Comparison of ENCODE assay signal across 8 mouse cellular contexts in genomic region chr11:5065056-5065821, GRCm38 (mm10). TPM values are rescaled to one million over a fixed set of nuclear protein-coding genes. Genes with fewer than 3 reads are reported as not detected.
DNase-seq lines count a peak whose midpoint lies in the region; ATAC-seq and TF ChIP-seq lines count a peak whose summit lies in the region.

Gas2l1 (minus strand) TSS chr11:5065327.

- peaks cover 23% of the 10 kb centered on the region for H3K36me3 ChIP-seq in embryonic facial prominence, embryonic 15.5 days
- peaks cover 11% of the 10 kb centered on the region for H3K36me3 ChIP-seq in liver, embryonic 11.5 days (ENCODE audit: control insufficient read depth, insufficient read depth, low read length)
- H3K36me3 ChIP-seq in stomach, embryonic 15.5 days: peaks cover 19% of the 10 kb centered on the region

- ATAC-seq in embryonic facial prominence, embryonic 15.5 days (ENCODE audit: insufficient number of reproducible peaks, low FRiP score, low TSS enrichment, low read depth): peak; percentile 86
- peak; percentile 85 for ATAC-seq in liver, embryonic 11.5 days (replicated peaks; ENCODE audit: low FRiP score)
- peak; percentile 74 for ATAC-seq in stomach, embryonic 15.5 days (ENCODE audit: insufficient read depth, low FRiP score, low read depth)

- peaks cover 38% of the 10 kb centered on the region for H3K27me3 ChIP-seq in embryonic facial prominence, embryonic 15.5 days
- peaks cover 39% of the 10 kb centered on the region for H3K27me3 ChIP-seq in liver, embryonic 11.5 days (replicated peaks; ENCODE audit: control insufficient read depth, insufficient read depth, low read length)
- peaks cover 20% of the 10 kb centered on the region for H3K27me3 ChIP-seq in stomach, embryonic 15.5 days (replicated peaks)

- no peak for TF ChIP-seq POLR2A in bone marrow macrophage, adult 2 months (IDR thresholded peaks at IDR 0.05; ENCODE audit: borderline replicate concordance, low read depth, low read length)

- peaks cover 19% of the 10 kb centered on the region for H3K4me1 ChIP-seq in bone marrow macrophage, adult 2 months (ENCODE audit: control insufficient read depth, insufficient read depth, low read length)
- peaks cover 43% of the 10 kb centered on the region for H3K4me1 ChIP-seq in embryonic facial prominence, embryonic 15.5 days
- peaks cover 17% of the 10 kb centered on the region for H3K4me1 ChIP-seq in liver, embryonic 11.5 days (replicated peaks; ENCODE audit: control insufficient read depth, insufficient read depth, low read length)
- peaks cover 42% of the 10 kb centered on the region for H3K4me1 ChIP-seq in stomach, embryonic 15.5 days

- H3K4me2 ChIP-seq in embryonic facial prominence, embryonic 15.5 days (replicated peaks): peak within 1 kb of the TSS; percentile 91
- H3K4me2 ChIP-seq in liver, embryonic 11.5 days: peak within 1 kb of the TSS; percentile 73
- peak within 1 kb of the TSS; percentile 98 for H3K4me2 ChIP-seq in stomach, embryonic 15.5 days

- peak within 1 kb of the TSS; percentile 66 for H3K4me3 ChIP-seq in bone marrow macrophage, adult 2 months (ENCODE audit: insufficient read depth, low read length)
- H3K4me3 ChIP-seq in embryonic facial prominence, embryonic 15.5 days (replicated peaks): peak within 1 kb of the TSS; percentile 73
- H3K4me3 ChIP-seq in liver, embryonic 11.5 days (ENCODE audit: low read depth, low read length): peak within 1 kb of the TSS; percentile 55
- peak within 1 kb of the TSS; percentile 87 for H3K4me3 ChIP-seq in stomach, embryonic 15.5 days (replicated peaks)

- WGBS in embryonic facial prominence, embryonic 15.5 days: 1% methylated on average over 49 of the region's 50 CpGs
- WGBS in liver, embryonic 11.5 days: under 1% methylated on average over 50 of the region's 50 CpGs
- WGBS in stomach, embryonic 15.5 days: under 1% methylated on average over 50 of the region's 50 CpGs

- peak; percentile 67 for DNase-seq in CD4-positive helper T cell, adult 2 months (ENCODE audit: low read depth, low spot score)
- peak; percentile 94 for DNase-seq in heart, adult 8-10 months (ENCODE audit: low spot score)
- DNase-seq in kidney, adult 9 months: peak; percentile 92
- DNase-seq in liver, embryonic 11.5 days (ENCODE audit: low spot score): peak; percentile 91
- DNase-seq in naive thymus-derived CD4-positive, alpha-beta T cell, adult 2 months (ENCODE audit: low read depth): peak; percentile 63

- H3K9me3 ChIP-seq in embryonic facial prominence, embryonic 15.5 days (replicated peaks): no peaks in the 10 kb centered on the region
- no peaks in the 10 kb centered on the region for H3K9me3 ChIP-seq in liver, embryonic 11.5 days (ENCODE audit: control insufficient read depth, low read length)
- H3K9me3 ChIP-seq in stomach, embryonic 15.5 days: no peaks in the 10 kb centered on the region

- H3K27ac ChIP-seq in bone marrow macrophage, adult 2 months (ENCODE audit: insufficient read depth, low read depth, low read length): peak within 1 kb of the TSS; percentile 61
- peak within 1 kb of the TSS; percentile 18 for H3K27ac ChIP-seq in embryonic facial prominence, embryonic 15.5 days (replicated peaks)
- peak within 1 kb of the TSS; percentile 2 for H3K27ac ChIP-seq in liver, embryonic 11.5 days (ENCODE audit: low read depth, low read length)
- H3K27ac ChIP-seq in stomach, embryonic 15.5 days: peak within 1 kb of the TSS; percentile 63; the same call in 1 of the 2 replicates

- peak; percentile 76 for TF ChIP-seq CTCF in bone marrow macrophage, adult 2 months (IDR thresholded peaks at IDR 0.05; ENCODE audit: low read depth, low read length)

- peak within 1 kb of the TSS; percentile 66 for H3K9ac ChIP-seq in embryonic facial prominence, embryonic 15.5 days
- H3K9ac ChIP-seq in liver, embryonic 11.5 days (ENCODE audit: low read depth, low read length): peak within 1 kb of the TSS; percentile 59
- peak within 1 kb of the TSS; percentile 77 for H3K9ac ChIP-seq in stomach, embryonic 15.5 days

RNA-seq across cellular contexts. Expression of gene Gas2l1, which starts in this region (rescaled TPM):
- 42.0 and 44.9 TPM in 2 replicates for polyA plus RNA-seq in bone marrow macrophage, adult 2 months (2012; ENCODE audit: insufficient read depth, insufficient read length, missing spikeins)
- 39.0 and 43.3 TPM in 2 replicates for polyA plus RNA-seq in embryonic facial prominence, embryonic 15.5 days (2015; fragmentation: Nextera tagmentation; extraction: Ambion mirVana)
- total RNA-seq in heart, adult 8-10 months (2022): 10 to 100 TPM; 13.8 to 18.1 (median 15.6) TPM
- 41.9 and 46.5 TPM in 2 replicates for polyA plus RNA-seq in liver, embryonic 11.5 days (2014; fragmentation: Nextera tagmentation; extraction: Ambion mirVana)
- polyA plus RNA-seq in stomach, embryonic 15.5 days (2015; fragmentation: Nextera tagmentation; extraction: Ambion mirVana): 26.3 and 28.9 TPM in 2 replicates

Comparison
In these comparisons a context has a peak if more than half of its experiments do, and no peak if none do; other contexts are left out.
1. Peak in every context shown above with its lines: DNase-seq, ATAC-seq, H3K4me3 ChIP-seq and H3K27ac ChIP-seq.
2. H3K27ac ChIP-seq: peak in every context shown above with its lines; median percentile 63 in stomach, embryonic 15.5 days; 61 in bone marrow macrophage, adult 2 months; 18 in embryonic facial prominence, embryonic 15.5 days; 2 in liver, embryonic 11.5 days.